Mouse (Mus musculus): Measurements from ENCODE around the gene Mmp20. TPM values are rescaled to one million over a fixed set of nuclear protein-coding genes. Genes with fewer than 3 reads are reported as not detected.

The Mmp20 gene
- polyA plus RNA-seq, 1 experiment from 2014 or later: not detected

- Histone ChIP-seq H3K4me2 (no peak overlapping the region), H3K36me3 (no peaks in the 10 kb centered on the region), H3K9me3 (no peaks in the 10 kb centered on the region), H3K4me1 (replicated peaks) (no peaks in the 10 kb centered on the region), H3K9ac (no peak overlapping the region), H3K27me3 (no peaks in the 10 kb centered on the region), H3K4me3 (no peak overlapping the region), H3K27ac (replicated peaks) (no peak overlapping the region)
- WGBS: 88% methylated on average over 3 of the region's 3 CpGs
- ATAC-seq (ENCODE audit: low FRiP score, low read depth): no peak
These were observed 67.6 kb downstream of the Mmp20 start for GRCm38 (mm10) chr9:7695646-7696045.

GRCm38 (mm10) chr9:7708698-7709097 is 80.7 kb downstream of the Mmp20 start:
- Histone ChIP-seq H3K9me3 (no peaks in the 10 kb centered on the region), H3K4me1 (replicated peaks) (no peaks in the 10 kb centered on the region), H3K4me3 (no peak overlapping the region), H3K4me2 (no peak overlapping the region), H3K36me3 (no peaks in the 10 kb centered on the region), H3K9ac (no peak overlapping the region), H3K27ac (replicated peaks) (no peak overlapping the region), H3K27me3 (no peaks in the 10 kb centered on the region)
- no peak for ATAC-seq (ENCODE audit: low FRiP score, low read depth)
- 83% methylated on average over 6 of the region's 6 CpGs for WGBS

GRCm38 (mm10) chr9:7711196-7711595 is 83.2 kb downstream of the Mmp20 start:
- no peaks in the 10 kb centered on the region for H3K4me1 ChIP-seq (replicated peaks)
- WGBS: 72% methylated on average over 4 of the region's 4 CpGs
- H3K27ac ChIP-seq (replicated peaks): no peak overlapping the region
- no peaks in the 10 kb centered on the region for H3K36me3 ChIP-seq
- H3K4me3 ChIP-seq: no peak overlapping the region
- no peaks in the 10 kb centered on the region for H3K9me3 ChIP-seq
- H3K9ac ChIP-seq: no peak overlapping the region
- no peak overlapping the region for H3K4me2 ChIP-seq
- no peak for ATAC-seq (ENCODE audit: low FRiP score, low read depth)
- no peaks in the 10 kb centered on the region for H3K27me3 ChIP-seq

GRCm38 (mm10) chr9:7714062-7714907 is 86.3 kb downstream of the Mmp20 start:
- H3K9me3 ChIP-seq: no peaks in the 10 kb centered on the region
- WGBS: 35% methylated on average over 4 of the region's 4 CpGs
- no peak overlapping the region for H3K4me2 ChIP-seq
- no peak overlapping the region for H3K4me3 ChIP-seq
- H3K27me3 ChIP-seq: no peaks in the 10 kb centered on the region
- peak; percentile 23; the same call in 1 of the 2 replicates for ATAC-seq (ENCODE audit: low FRiP score, low read depth)
- no peaks in the 10 kb centered on the region for H3K36me3 ChIP-seq
- no peak overlapping the region for H3K9ac ChIP-seq
- H3K4me1 ChIP-seq (replicated peaks): no peaks in the 10 kb centered on the region
- H3K27ac ChIP-seq (replicated peaks): no peak overlapping the region

GRCm38 (mm10) chr9:7714908-7715175 is 86.8 kb downstream of the Mmp20 start:
- Histone ChIP-seq H3K27me3 (no peaks in the 10 kb centered on the region), H3K4me3 (no peak overlapping the region), H3K9ac (no peak overlapping the region), H3K36me3 (no peaks in the 10 kb centered on the region), H3K9me3 (no peaks in the 10 kb centered on the region), H3K27ac (replicated peaks) (no peak overlapping the region), H3K4me1 (replicated peaks) (no peaks in the 10 kb centered on the region), H3K4me2 (no peak overlapping the region)
- no peak for ATAC-seq (ENCODE audit: low FRiP score, low read depth)
- 72% methylated on average over 2 of the region's 2 CpGs for WGBS

- Histone ChIP-seq H3K36me3 (no peaks in the 10 kb centered on the region), H3K27me3 (no peaks in the 10 kb centered on the region), H3K9me3 (no peaks in the 10 kb centered on the region), H3K4me3 (no peak overlapping the region), H3K4me2 (no peak overlapping the region), H3K9ac (no peak overlapping the region), H3K27ac (replicated peaks) (no peak overlapping the region), H3K4me1 (replicated peaks) (no peaks in the 10 kb centered on the region)
- WGBS: 100% methylated on average over 1 of the region's 1 CpGs
- ATAC-seq (ENCODE audit: low FRiP score, low read depth): no peak
These were observed 93.5 kb downstream of the Mmp20 start for GRCm38 (mm10) chr9:7721543-7721942.

Other genes starting within 250 kb of the Mmp20 start
- not detected in 2 replicates for gene Mmp1b, start 240.2 kb upstream of the Mmp20 start, polyA plus RNA-seq (2015; fragmentation: Nextera tagmentation; extraction: Ambion mirVana)
- gene Mmp3, start 182.4 kb upstream of the Mmp20 start, polyA plus RNA-seq (2015; fragmentation: Nextera tagmentation; extraction: Ambion mirVana): not detected in 2 replicates
- not detected in 2 replicates for gene Mmp10, start 125.9 kb upstream of the Mmp20 start, polyA plus RNA-seq (2015; fragmentation: Nextera tagmentation; extraction: Ambion mirVana)
- 0.22 and 0.26 TPM in 2 replicates for gene Mmp8, start 69.8 kb upstream of the Mmp20 start, polyA plus RNA-seq (2015; fragmentation: Nextera tagmentation; extraction: Ambion mirVana)
- not detected in 2 replicates for gene Mmp27, start 56.8 kb upstream of the Mmp20 start, polyA plus RNA-seq (2015; fragmentation: Nextera tagmentation; extraction: Ambion mirVana)
- gene Mmp7, start 63.9 kb downstream of the Mmp20 start, polyA plus RNA-seq (2015; fragmentation: Nextera tagmentation; extraction: Ambion mirVana): not detected in 2 replicates
- 22.7 and 23.7 TPM in 2 replicates for gene Tmem123, start 135.8 kb downstream of the Mmp20 start, polyA plus RNA-seq (2015; fragmentation: Nextera tagmentation; extraction: Ambion mirVana)
- gene Birc2, start 208.8 kb downstream of the Mmp20 start, polyA plus RNA-seq (2015; fragmentation: Nextera tagmentation; extraction: Ambion mirVana): 35.0 and 44.8 TPM in 2 replicates
- 2.2 and 2.4 TPM in 2 replicates for gene Birc3, start 245.0 kb downstream of the Mmp20 start, polyA plus RNA-seq (2015; fragmentation: Nextera tagmentation; extraction: Ambion mirVana)